Mouse (Mus musculus): ENCODE data around the gene Fxyd3.

Gene Fxyd3

DNA sequence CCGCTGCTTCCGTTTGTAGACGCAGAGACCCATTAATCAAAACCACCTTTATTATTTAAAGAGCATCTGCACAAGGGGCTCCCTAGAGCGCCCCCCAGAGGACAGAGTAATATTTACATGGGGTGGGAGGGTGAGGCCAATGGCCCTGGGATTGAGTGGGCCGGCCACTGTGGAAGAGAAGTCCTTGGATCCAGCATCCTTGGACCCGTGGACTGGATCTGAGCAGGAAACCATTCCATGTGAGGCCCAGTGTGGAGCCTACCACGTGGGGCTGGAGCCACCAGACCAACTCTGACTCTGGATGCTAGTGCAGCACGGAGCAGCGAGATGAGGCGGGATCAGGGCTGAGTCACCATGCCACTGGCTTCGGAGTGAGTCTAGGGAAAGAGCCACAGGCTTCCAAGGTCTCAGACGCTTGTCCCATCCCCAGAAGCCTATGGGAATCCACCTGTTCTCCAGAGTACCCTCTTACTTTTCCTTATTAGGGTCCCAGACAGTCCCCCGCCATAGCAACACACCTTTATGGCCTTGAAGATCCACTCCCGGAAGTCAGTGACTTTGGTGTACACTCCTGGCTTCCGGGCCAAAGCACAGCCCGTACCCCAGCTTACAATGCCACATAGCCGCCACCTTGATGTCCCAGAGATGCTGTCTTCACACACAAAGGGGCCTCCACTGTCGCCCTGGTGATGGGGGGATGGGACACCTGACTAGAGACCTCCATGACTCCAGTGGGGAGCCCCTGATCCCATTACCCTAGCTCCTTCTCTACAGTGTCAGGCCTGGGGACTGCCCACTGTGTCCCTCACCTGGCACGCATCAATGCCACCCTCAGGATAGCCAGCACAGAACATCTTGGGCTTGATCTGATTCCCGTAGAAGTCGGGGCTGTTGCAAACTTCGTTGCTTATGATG, 22.4 kb upstream of the Fxyd3 start:
- DNase-seq (ENCODE audit: low spot score in 2 of 2) = no peak

GRCm38 (mm10) chr7:31097583-31098248, 21.2 kb upstream of the Fxyd3 start:
- peak; percentile 84 to 92 for DNase-seq (ENCODE audit: low spot score in 2 of 2)

- DNase-seq (ENCODE audit: low spot score in 2 of 2) = no peak
These were observed 20.5 kb upstream of the Fxyd3 start for GRCm38 (mm10) chr7:31096892-31097564.

DNA sequence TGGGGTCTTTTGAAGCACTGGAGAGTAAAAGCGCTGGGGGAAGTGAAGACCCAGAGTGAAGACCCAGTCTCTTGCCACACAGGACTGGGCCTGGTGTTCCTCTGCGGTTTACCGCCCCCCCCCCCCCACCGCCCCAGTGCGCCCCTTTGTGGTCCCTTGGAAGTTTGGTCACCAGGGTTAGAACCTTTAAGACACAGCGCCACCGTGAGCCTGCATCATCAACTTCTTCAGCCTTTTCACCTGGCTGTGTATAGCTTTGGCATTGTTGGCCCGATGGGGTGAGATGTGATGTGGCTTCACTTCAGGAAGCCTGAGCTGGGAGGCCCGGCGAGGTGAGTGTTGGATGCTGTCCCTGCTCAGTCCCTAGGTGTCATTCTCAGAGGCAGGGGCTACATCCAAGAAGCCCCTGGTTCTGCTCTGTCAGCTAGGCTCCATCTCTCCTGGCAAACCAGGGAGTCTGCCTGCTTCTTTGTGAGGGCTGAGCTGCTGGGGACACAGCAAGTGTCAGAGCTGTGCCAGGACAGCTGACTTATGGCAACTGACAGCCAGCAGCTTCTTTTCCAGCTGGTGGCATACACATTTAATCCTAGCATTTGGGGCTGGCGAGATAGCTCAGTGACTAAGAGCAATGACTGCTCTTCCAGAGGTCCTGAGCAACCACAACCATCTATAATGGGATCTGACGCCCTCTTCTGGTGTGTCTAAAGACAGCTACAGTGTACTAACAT, 18.4 kb upstream of the Fxyd3 start:
- DNase-seq (ENCODE audit: low spot score in 2 of 2) = no peak

DNA sequence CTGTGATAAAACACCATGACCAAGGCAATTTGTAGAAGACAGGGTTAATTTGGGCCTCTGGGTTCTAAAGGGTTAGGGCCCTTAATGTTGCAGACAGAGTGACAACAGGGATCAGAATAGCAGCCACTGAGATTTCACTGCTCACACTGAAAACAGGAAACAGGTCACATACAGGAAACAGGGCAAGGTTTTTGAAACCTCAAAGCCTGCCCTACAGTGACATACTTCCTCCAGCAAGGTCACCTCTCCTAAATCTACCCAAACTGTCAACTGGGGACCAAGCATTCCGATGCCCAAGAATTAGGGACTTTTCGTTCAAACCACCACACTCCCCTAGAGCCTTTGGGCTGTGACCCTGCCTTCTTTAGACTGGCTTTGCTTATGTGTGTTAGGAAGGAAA, 13.2 kb upstream of the Fxyd3 start:
- DNase-seq (ENCODE audit: low spot score in 2 of 2) = no peak

- DNase-seq (ENCODE audit: low spot score in 2 of 2) = no peak
These were observed 11.7 kb upstream of the Fxyd3 start for GRCm38 (mm10) chr7:31088206-31088605.

DNA sequence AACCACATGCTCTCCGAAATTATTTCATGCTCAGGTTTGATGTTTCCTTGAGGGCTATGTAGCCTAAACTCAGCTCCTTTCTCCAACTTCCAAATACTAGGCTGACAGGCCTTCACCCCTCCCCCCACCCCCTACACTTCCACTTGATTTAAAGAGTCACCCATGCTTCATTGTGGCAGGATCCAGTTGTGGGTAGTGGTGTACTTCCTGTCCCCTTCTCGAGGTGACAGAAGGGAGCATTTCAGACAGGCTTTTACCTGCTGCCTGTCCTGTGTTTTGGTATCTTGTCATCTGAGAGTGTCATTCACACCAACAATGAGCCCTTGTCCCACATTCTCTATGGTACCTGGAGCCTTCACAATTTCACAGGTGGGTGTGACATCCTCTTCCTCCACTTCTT, 10.8 kb upstream of the Fxyd3 start:
- no peak for DNase-seq (ENCODE audit: low spot score in 2 of 2)

DNA sequence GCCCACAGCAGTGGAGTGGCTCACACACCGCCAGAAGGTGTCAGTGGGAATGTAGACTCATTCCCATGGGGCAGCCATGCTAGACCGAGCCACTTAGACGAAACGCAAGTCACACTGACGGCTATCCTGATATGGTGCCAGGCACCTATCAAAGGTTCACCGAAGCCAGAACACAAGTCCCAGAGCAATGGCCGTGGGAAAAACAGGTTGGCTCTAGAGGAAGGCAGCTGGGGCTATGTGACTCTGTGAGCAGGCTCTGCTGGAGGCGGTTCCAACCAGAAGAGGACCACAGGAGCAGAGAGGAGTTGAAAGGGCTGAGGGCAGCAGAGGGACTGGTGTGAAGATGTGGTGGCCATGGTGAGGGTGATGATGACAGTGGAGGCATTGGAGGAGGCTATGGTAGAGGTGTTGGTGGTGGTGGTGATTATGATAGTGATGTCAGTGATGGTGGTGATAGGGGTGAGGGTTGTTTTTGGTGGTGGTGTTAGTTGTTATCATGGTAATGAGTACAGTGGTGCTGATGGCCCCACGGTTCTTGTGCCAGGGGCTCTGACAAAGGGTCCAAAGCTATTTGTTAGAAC, 9.8 kb upstream of the Fxyd3 start:
- DNase-seq (ENCODE audit: low spot score in 2 of 2) = no peak

GRCm38 (mm10) chr7:31085171-31085570, 8.7 kb upstream of the Fxyd3 start:
- peak in 1 of 2 experiments; percentile 30 for DNase-seq (ENCODE audit: low spot score in 2 of 2)

GRCm38 (mm10) chr7:31084140-31084539, 7.6 kb upstream of the Fxyd3 start:
- DNase-seq (ENCODE audit: low spot score in 2 of 2) = no peak

- peak in 1 of 2 experiments; percentile 38 for DNase-seq (ENCODE audit: low spot score in 2 of 2)
These were observed 6.5 kb upstream of the Fxyd3 start for GRCm38 (mm10) chr7:31082831-31083588.

DNA sequence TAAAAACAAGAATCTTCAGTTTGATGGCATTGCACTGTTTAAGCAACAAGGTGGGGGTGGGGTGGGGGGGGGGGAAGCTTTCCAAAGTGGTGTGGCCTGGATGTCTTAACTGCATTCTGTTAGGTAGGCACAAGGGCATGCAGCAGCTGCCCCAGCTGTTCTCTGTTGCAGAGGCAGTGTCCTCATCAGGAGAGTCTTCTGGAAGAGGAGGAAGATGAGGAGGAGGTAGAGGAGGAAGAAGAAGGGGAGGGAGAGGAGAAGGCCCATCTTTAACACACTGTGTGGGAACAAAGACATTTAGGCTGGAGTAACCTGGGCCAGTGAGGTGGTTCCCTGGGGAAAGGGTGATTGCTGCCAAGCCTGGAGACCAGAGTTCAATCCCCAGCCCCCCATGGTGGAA, 5.6 kb upstream of the Fxyd3 start:
- no peak for DNase-seq (ENCODE audit: low spot score in 2 of 2)

DNA sequence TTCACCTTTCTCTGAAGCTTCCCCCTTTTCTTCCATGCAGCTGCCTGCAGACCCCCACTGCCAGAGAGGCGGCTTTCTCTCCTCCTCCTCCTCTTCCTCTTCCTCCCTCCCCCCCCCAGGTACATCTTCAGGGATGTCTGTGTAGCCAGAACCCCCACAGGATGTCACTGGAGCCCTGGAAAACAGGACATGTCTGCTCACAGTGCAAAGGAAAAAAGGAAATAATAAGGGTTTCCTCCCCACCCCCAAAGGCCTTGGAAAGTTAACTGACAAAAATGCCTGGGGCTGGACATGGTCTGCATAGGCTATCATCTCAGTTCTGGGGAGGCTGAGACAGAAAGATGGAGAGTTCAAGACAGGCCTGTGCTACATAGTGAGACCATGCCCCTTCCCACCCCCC, 4.6 kb upstream of the Fxyd3 start:
- no peak for DNase-seq (ENCODE audit: low spot score in 2 of 2)

DNA sequence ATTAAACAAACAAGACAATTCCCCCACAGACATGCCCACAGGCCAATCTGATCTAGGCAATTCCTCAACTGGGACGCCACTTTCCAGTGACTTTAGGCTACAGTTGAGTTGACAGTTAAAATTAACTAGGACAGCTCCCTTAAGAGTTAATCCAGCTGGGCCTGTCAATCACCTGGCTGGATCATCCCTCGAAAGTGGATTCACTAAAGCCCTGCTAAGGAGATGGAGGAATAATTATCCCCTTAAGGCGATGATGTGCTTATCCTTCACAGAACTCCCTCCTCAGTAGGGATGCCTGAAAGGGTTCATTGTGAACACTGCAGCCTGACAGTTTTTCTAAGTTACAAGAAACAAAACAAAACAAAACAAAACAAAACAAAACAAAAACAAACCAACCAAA, 4.1 kb upstream of the Fxyd3 start:
- no peak for DNase-seq (ENCODE audit: low spot score in 2 of 2)

- no peak for DNase-seq (ENCODE audit: low spot score in 2 of 2)
These were observed 3.2 kb upstream of the Fxyd3 start for GRCm38 (mm10) chr7:31079670-31080069.

DNA sequence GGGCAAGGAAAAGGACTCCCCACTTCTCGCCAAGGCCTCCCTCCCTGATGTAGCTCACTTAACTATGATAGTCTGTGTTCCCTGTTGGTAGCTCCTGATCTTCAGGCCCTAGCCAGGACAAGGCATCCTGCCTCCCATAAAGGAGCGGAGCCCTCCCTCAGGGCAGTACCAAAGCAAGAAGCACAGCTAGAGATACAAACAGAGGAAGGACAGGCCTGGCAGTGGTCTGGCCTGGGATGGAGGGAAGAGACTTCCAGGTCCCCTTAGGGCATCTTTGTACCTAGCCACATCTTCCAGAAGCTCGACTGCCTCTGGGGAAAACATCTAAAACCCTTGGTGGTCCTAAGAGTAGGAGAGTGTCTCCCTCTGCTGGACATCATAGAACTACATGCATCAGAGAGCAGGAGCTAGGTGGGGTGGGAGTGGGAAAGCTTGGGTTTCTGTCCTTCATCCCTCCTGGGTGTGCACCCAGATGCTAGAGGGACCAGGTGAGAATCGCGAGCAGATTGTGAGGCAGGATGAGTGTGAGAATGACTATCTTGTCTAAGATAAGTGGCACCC, 1.5 kb upstream of the Fxyd3 start:
- peak; percentile 55 to 78 for DNase-seq (ENCODE audit: low spot score in 2 of 2)

DNA sequence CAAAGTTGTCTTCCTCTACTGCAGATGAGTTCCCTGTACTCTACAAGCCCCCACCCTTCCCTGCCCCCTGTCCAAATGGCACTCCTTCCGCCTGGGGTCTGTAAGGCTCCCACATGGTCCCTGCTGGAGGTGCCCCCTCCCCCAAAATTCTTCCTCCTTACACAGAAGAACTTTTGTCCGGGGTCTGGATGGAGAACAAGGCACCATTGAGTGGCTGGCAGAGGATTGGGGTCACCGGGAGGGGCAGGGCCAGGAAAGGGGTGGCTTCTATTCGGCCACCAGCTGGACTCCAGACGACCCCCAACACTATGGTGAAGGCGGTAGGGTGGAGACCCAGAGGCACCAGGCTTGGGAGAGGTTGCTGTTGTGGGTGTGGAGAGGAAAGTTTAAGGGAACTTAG, 966 bp upstream of the Fxyd3 start:
- peak; percentile 33 to 47 for DNase-seq (ENCODE audit: low spot score in 2 of 2)

GRCm38 (mm10) chr7:31074713-31075069, 1.8 kb downstream of the Fxyd3 start:
- no peak for DNase-seq (ENCODE audit: low spot score in 2 of 2)

DNA sequence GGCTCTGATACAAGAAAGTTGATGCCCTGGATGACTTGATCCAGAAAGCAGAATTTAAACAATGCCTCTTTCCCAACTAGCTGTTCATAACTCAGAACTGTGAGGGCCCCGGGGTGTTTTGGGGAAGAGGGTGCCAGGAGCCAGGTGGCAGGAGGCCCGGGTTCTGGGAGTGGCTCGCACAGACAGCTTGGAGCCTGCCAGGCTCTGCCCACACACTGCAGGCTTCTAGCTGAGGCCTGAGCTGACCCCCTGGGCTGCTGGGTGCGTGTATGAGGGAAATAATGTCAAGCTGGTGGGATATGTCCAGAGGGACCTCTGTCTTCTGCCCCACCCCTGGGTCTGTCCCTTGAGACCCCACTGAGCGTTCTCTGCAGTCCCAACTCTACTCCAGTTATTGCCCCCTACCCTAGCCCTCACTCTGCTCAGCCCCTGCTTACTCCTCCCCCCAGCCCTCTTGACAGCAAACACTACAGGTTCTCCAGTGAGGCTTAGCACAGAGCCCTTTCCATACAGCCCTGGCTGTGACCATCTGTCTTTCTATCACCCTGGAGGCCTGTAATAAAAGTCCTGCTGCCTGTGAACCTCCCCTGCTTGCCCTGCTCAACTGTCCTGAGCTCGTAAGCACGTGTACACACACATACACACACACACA, 2.3 kb downstream of the Fxyd3 start:
- peak in 1 of 2 experiments; percentile 36 for DNase-seq (ENCODE audit: low spot score in 2 of 2)

GRCm38 (mm10) chr7:31073546-31073945, 3.0 kb downstream of the Fxyd3 start:
- DNase-seq (ENCODE audit: low spot score in 2 of 2) = no peak
